Mouse (Mus musculus) embryo, embryonic 10.5 days (tissue): ENCODE measurements around the gene Cd164l2.

Source experiments
- DNase-seq: peaks from one replicate; pipeline ENCODE4 v3.0.0-alpha.2; 2015; ENCODE audit warnings: low spot score

Gene Cd164l2

DNA sequence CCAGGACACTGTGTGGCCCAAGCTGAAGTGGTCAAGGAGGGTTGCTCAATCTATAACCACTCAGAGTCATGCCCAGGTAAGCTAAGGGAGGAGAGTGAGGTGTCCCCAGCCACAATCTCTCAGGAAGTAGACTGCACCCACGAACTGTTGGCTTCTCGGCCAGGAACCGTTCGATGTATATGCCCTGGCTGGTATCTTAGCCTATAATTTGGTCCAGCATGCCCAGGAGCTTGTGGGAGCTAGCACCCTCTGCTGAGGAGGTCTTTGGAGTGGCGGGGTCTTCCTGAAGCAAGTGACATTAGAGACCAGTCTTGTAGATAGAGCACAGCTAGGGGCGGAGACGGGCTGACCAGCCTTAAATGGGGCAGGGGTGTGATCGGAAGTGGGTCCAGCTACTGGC lies 9.8 kb downstream of the Cd164l2 start:
- no peak for DNase-seq

DNA sequence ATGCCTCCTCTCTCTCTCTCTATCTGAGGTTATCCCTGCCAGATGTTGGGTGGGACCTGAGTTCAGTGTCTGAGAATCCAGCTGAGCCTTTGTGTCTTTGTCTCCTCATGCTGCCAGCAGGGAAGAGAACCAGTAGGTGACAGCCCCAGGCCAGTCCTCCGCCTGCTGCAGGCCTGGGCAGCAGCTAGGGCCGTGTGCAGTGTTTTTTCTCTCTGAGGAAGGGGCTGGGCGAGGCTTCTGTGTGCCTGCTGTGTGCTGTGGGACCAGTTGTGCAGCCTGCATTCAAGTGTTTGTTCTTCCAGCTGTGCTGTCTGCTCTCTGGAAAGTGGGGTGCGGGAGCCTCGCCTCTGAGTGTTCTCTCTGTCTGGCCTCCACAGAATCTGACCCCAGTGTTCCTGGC lies 11.9 kb downstream of the Cd164l2 start:
- DNase-seq = no peak

DNA sequence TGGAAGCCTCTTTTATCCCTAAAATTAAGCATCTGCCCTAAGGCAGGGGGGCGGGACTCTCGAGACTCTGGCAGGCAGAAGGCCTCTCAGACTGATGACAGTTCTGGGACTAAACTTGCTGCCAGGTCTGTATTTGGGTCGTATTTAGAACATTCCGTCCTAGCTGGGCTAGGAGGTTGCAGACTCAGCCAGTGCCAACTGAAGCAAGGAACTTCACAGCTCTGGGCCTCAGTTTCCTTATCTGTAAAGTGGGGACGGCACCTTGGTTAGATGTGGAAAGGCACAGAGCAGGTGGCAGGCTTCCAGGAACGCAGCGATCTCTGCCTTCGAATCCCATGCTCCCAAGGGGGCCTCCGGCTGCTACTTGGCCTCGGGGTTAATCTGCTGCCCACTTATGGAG lies 14.1 kb downstream of the Cd164l2 start:
- no peak for DNase-seq

DNA sequence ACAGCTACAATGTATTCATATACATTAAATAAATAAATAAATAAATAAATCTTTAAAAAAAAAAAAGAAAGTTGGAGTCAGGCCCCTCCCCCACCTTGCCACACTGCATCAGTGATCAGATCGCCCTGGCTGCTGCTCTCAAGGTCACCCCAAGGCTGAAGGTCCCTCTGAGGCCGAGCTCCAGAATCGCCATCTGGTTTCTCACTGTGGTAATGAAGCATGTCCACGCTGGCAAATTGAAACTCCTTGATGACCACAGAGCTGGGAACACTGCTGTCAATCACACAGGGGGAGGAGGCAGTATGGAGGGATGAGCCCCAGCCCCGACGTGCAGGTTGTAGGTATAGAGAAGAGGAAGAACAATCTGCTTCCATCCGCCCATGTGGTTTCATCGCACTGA lies 15.7 kb downstream of the Cd164l2 start:
- DNase-seq = peak; percentile 55

DNA sequence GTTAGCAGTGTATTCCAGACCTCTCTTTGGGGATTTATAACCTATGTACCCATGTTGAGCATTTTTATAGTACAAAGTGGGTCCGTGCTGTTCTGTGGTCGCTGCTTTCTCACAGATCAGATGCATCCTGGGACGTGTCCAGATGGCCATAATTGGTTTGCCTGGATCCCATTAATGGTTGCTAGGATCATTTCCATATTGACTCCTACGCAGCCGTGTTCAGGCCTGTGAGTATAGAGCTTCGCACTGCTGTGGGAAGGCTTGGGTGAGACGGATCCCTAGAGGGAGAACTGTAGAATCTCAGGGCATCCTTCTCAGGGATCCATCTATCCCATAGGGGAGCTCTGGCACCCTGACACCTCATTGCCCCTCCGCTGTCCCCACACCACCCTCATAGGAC lies 17.7 kb downstream of the Cd164l2 start:
- DNase-seq = no peak

DNA sequence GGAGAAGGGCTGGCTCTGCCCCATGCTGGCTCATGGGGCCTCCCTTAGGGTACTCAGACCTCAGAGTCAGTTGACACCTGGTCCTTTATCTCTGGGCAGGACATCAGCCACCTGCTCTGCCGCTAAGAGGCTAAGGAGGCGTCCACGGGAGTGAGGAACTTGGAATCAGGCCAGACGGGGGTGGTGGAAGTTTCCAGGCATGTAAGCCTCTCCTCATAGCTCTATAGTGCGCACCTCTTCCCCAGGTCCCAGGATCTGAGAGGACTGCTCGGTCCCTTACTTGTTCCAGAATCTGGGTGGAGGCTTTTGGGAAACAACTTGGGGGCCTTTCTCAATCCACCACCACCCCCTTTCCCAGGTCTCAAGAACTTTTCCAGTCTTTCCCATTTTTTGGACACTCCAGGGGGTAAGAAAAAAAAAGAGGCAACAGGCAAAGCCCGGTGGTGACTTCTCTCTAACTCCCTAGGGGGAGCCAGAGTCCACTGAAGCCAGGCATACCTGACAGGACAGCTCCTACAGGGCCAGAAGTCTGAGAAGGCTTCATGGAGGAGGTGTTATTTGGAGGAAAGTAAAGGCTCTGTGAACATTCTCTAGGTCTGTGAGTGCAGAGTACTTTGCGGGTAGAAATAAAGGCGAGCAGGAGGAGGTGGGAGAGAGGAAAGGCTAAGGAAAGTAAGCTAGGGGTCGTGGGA lies 21.5 kb downstream of the Cd164l2 start:
- DNase-seq = peak; percentile 69

DNA sequence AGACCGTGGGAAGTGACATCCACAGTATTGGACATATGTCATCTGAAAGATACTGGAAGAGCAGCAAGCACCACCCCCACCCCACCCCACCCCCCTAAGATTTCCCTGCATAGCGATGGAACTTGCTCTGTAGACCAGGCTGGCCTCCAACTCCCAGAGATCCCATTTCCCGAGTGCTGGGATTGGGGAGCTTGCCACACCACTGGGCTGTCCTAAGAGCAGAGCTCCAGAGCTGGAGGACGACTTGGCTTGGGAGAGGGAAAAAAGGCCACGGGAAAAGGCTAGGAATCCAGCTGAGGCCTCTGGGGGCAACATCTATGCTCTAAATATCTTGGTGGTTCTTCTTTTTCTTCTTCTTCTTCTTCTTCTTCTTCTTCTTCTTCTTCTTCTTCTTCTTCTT lies 22.8 kb downstream of the Cd164l2 start:
- DNase-seq = no peak

DNA sequence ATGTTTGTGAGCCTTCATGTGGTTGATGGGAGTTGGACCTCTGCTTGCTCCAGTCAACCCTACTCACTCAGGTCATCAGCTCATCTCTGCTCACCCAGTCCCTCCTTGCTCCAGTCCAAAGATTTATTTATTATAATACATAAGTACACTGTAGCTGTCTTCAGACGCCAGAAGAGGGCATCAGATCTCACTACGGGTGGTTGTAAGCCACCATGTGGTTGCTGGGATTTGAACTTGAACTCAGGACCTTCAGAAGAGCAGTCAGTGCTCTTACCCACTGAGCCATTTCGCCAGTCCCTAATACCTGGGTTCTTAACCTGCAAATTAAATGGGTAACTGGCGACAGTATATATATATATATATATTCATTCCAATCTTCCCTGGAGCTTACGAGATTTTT lies 23.5 kb downstream of the Cd164l2 start:
- DNase-seq = no peak

DNA sequence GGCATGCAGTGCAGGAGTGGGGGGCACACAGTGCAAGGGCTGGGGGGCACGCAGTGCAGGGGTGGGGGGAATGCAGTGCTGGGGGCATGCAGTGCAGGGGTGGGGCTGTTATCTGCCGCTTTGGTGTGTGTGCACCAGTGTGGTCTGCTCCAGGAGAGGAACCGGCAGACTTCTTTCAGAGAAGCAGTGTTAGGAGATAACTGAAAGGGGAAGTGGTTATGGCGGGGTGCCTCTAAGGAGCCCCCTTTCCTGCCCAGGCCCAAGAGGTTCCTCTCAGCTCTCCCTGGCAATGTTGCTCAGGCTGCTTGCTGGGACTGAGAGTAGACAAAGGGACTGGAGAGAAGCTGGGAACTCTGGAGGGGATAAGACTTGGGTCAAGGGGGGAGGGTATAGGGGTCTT lies 26.0 kb downstream of the Cd164l2 start:
- DNase-seq = no peak

DNA sequence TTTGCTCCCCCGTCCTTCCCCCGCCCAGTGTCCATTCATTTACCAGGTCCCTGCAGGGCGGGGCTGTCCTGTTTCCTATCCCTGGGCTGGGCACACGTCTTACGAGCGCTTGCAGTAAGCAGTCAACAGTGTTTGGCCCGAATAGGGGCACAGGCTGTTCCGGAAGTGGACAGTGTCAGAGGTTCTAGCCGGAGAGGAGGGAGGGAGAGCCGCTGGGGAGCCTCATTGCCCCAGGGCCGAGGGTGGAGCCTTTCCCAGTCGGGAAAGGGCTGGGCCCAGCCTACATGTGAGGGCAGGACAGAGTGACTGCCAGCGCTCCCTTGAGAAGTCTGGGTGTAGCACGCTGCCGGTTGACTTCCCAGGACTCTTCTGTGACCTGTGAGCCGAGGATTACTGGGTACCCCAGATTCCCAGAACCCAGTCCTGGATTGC lies 28.6 kb downstream of the Cd164l2 start, which contains the start of gene Map3k6:
Map3k6 (plus strand) TSS at position 329 of the 432 bp plus-strand sequence.
- peak; percentile 57 for DNase-seq

DNA sequence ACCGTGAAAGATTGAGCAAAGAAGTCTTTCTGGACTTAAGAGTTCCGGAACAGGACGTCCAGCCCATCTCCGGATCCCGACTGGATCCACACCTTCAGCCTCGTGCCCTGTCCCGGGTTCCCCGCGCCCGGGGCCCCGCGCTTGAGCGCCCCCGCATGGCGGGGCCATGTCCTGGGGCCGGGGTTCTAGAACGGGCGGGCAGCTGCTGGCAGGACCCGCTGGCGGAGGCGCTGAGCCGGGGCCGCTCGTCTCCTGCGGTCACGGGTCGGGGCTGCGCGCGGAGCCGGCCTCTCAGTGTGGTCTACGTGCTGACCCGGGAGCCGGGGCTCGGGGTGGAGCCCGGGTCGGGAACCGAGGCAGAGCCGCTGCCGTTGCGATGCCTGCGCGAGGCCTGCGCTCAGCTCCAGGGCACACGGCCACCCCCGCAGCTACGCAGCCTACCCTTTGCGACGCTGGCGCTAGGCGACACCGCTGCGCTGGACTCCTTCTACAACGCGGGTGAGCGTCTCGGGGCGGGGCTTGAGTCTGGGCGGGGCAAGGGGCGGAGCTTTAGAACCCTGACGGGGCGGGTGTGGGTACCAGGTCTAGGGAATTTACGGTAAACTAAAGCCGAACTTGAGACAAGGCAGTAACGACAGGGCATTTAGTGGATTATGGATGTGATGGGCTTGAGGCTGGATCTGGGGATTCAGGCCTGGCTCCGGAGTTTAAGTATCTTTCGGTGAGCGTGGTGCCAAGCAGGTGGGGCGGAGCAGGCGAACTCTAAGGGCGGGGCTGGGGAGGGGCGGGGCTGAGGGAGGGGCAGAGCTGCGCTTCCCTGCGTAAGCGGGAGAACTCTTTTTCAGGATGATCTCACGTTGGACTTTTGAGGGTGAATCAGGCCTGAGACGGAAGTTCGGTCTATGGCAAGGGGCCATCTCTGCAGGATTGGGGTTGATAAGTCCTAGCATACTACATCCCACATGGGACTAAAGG lies 29.3 kb downstream of the Cd164l2 start:
- DNase-seq = peak; percentile 95

DNA sequence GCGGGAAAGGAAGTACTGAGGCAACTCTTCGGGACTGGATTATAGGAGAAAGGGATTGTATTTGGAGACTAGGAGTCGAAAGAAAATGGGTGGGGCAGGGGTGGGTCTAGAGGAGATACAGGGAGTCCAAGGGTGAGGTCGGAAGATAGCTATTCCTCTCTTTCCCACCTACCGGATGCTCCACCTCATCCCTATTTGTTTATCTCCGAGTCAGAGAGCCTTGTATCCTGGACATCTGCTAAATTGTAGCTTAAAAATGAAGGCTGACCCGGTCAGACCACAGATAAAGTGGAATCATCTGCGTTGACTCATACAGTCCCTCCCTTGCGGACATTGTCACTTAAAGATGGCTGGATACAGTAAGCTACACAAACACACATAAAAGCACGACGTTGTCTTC lies 30.0 kb downstream of the Cd164l2 start:
- no peak for DNase-seq

DNA sequence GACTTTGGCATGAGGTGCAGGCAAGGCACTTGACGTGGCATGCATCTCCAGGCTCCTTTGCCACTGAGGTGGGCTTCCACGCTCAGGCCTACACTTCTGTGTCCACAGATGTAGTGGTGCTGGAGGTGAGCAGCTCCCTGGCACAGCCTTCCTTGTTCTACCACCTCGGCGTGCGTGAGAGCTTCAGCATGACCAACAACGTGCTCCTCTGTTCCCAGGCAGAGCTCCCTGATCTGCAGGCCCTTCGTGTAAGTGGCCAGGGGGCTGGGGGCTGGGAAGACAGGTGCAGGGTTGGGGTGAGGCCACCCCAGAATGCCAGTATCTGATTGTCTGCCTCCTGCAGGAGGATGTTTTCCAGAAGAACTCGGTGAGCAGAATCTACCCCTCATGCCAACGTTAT lies 30.8 kb downstream of the Cd164l2 start:
- no peak for DNase-seq

DNA sequence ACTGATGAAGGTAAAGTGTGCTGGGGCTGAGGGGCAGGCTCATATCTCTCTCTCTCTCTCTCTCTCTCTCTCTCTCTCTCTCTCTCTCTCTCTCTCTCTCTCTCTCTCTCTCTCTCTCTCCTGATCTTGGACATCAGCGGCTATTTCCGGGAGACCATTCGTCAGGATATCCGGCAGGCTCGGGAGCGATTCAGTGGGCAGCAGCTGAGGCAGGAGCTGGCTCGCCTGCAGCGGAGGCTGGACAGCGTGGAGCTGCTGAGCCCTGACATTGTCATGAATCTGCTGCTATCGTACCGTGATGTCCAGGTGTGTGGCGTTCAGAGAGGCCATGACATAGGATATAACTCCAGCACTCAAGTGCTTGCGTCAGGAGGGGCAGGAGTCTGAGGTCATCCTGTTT lies 31.6 kb downstream of the Cd164l2 start:
- no peak for DNase-seq

DNA sequence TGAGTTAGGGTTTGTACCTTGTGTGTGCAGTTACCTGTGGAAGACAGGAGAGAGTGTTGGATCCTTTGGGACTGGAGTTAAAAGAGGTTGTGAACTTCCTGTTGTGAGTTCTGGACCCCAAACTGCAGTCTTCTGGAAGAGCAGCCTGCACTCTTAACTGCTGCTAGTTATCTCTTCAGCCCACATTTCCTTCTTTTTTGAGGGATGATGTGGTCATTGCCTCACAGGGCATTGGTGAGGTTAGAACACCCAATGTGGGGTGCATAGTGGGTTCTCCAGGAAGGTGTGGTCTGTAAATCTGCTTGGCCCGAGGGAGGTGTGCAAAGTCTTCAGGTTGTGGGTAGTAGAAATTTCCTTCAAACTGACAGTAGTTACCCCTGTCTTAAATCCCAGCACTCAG lies 32.4 kb downstream of the Cd164l2 start:
- DNase-seq = no peak

DNA sequence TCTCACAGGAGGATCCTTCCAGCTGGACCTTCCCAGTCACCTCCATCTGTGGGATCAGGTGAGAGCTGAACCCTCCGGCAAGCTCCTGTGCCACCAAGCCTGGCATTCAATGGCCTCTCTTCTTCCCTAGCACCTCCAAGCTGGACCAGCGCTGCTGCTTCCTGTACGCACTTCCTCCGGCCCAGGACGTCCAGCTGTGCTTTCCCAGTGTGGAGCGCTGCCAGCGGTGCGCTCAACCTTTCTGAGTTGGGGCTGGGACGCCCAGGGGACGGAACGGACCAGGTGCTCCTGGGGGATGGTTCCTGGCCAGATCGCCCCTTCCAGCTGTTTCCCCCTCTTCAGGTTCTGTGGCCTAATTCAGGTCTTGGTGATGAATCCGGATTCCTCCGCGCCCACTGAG lies 35.1 kb downstream of the Cd164l2 start:
- no peak for DNase-seq

DNA sequence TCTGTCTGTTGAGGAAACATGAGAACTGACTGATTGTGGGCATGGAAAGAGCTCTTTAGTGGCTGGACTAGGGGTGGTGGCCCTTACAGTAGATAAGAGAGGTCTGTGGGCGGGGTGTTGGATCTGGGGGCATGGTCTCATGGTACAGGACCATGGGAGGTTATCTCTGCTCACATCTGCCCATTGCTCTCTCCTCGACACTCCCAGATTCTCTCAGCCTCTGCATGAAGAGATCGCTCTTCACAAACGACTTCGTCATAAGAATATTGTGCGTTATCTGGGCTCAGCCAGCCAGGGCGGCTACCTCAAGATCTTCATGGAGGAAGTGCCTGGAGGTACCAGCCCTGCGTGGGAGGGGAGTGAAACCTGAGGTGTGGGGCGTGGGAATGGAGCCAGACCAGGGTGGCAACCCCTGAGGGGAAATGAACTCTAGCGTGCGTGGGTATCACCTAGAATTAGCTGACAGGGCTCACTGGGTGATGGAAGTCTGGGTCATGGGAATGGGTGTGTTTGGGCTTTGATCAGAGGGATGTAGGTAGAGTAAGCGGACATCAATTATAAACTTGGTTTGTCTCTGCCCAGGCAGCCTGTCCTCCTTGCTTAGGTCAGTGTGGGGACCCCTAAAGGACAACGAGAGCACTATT lies 36.0 kb downstream of the Cd164l2 start:
- DNase-seq = no peak

DNA sequence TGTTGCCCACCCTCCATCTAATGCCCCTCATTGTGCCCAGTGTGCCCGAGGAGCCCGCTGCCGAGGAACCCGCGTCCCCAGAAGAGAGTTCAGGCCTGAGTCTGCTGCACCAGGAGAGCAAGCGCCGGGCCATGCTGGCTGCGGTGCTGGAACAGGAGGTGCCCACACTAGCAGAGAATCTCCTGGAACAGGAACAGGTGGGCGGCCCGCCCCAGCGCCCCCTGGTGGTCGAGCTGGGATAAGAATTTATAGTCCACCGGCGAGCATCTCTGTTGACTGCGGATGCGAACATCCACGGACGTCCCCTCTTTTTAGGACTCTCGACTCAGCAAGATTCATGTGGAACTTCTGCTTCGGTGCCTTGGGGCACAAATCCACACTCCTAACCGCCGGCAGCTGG lies 38.7 kb downstream of the Cd164l2 start:
- peak; percentile 81 for DNase-seq

DNA sequence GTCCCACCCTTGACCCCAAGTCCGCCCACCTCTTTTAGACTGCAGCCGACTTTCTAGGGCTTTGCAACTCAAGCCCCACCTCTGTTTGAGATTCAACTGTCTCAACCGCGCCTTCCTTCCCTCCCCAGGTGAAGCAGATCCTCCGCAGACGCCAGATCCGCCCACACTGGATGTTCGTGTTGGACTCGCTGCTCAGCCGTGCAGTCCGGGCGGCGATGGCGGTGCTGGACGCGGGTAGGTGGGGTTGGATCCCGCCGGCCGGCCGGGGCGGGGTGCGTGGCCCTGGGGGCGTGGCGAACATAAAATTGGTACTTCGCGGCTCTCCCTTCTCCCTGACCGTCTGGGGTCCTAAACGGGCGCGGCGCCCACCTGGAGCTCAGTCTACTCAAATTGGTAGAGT lies 39.3 kb downstream of the Cd164l2 start:
- DNase-seq = peak; percentile 46

DNA sequence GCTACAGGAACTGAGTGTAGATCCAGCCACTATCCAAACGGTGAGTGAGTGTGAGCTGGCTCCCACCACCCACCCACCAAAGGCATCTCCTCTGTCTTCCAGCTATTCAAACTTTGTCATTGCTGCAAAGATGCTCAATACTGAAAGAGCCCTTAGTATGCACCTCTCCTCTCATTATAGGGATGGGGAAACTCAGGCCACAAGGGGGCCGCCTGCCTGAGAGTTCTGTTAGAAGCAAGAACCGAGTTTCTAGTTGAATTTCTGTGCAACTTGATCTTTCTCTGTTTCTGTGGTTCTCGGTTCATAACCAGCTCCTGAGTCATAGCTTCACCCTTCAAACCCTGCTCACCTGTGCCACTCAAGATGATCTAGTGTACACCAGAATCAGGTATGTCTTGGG lies 40.2 kb downstream of the Cd164l2 start:
- peak; percentile 46 for DNase-seq

DNA sequence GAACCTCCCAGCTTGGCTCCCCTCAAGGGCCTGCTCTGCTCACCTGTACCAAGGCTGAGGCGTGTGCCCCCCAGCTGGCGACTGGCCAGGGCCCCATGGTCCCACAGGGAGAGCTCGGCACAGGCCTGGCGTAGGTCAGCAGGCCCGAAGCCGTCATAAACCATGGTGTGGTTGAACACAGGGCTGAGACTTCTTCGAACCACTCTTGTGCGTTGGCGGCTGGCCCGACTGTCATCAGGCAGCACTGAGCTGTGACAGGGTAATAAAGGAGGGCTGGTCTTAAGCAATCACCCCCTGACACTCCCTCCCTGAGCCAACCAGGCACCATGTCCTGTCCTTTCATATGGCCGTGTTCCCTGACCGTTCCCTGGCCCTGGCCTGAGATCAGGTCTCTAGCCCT lies 41.5 kb downstream of the Cd164l2 start:
- no peak for DNase-seq

DNA sequence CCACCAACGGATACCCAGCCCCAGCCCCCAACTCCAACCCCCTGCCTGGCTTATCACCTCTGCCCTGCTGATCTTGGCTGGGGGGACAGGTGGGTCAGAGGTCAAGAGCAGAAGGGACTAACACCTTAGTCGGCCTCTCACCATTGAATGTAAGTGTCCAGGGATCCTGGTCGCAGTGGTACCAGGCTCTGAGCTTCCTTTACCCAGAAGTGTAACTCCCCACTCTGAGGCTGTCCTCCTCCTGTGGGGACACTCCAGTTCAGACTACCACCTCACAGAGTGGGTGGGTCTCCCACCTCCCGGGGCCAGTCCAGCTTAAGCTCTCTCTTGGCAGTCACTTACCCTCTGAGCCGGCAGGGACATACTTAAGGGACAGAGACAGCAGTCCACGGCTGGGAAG lies 43.5 kb downstream of the Cd164l2 start:
- no peak for DNase-seq

DNA sequence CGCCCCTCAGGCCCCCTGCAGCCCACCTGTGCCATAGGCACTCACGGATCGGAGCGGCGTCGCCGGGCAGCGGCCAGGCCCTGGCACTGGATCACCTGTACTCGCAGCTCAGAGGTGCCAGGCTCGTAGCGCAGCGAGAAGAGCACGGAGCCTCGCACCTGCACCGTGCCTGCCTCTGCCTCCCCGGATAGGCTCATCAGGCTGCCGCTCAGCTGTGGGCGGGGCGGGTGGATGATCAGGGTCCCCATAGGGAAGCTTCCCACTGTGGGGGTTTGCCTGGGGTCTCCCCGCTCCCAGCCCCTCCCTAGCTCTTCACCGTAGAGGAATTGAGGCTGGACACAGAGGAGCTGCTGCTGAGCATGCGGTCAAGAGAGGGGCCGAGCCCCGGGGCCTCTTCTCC lies 44.9 kb downstream of the Cd164l2 start:
- DNase-seq = no peak
